Mouse (Mus musculus): ENCODE data around the gene Mgp.

The Mgp gene

GRCm38 (mm10) chr6:136875670-136876069 lies at the start of gene Mgp:
Gene Mgp (minus strand): TSS chr6:136875823.
- in situ Hi-C loops (cut with MboI; ENCODE audit: unreplicated experiment in 2 of 2) = no loop called here

- in situ Hi-C loops (cut with MboI; ENCODE audit: unreplicated experiment in 2 of 2) = loop anchor here (25.0 kb wide), 3 partner anchors 463 to 1988 kb away; no protein-coding TSS in a partner anchor
Observed at GRCm38 (mm10) chr6:136925049-136925448, 49.4 kb upstream of the Mgp start.

- in situ Hi-C loops (cut with MboI; ENCODE audit: unreplicated experiment in 2 of 2) = no loop called here
Observed at GRCm38 (mm10) chr6:136923532-136923931, 47.9 kb upstream of the Mgp start, which contains the start of gene Pde6h. Gene Pde6h (plus strand): TSS chr6:136923832.

GRCm38 (mm10) chr6:136922871-136923270 lies 47.2 kb upstream of the Mgp start:
- in situ Hi-C loops (cut with MboI; ENCODE audit: unreplicated experiment in 2 of 2) = no loop called here

- in situ Hi-C loops (cut with MboI; ENCODE audit: unreplicated experiment in 2 of 2) = no loop called here
Observed at GRCm38 (mm10) chr6:136922080-136922479, 46.5 kb upstream of the Mgp start, which contains the start of gene Erp27. Gene Erp27 (minus strand): TSS chr6:136922180.

GRCm38 (mm10) chr6:136921601-136922000 lies 46.0 kb upstream of the Mgp start:
- in situ Hi-C loops (cut with MboI; ENCODE audit: unreplicated experiment in 2 of 2) = no loop called here

- in situ Hi-C loops (cut with MboI; ENCODE audit: unreplicated experiment in 2 of 2) = no loop called here
Observed at GRCm38 (mm10) chr6:136920320-136921257, 45.0 kb upstream of the Mgp start.

- in situ Hi-C loops (cut with MboI; ENCODE audit: unreplicated experiment in 2 of 2) = loop anchor here in 1 of 2 experiments (5.0 to 10.0 kb wide), 2 partner anchors 47 to 56 kb away; no protein-coding TSS in a partner anchor
Observed at GRCm38 (mm10) chr6:136917885-136918284, 42.3 kb upstream of the Mgp start.

- in situ Hi-C loops (cut with MboI; ENCODE audit: unreplicated experiment in 2 of 2) = loop anchor here in 1 of 2 experiments (5.0 to 10.0 kb wide), 2 partner anchors 49 to 54 kb away; no protein-coding TSS in a partner anchor
Observed at GRCm38 (mm10) chr6:136915721-136916395, 40.2 kb upstream of the Mgp start.

- in situ Hi-C loops (cut with MboI; ENCODE audit: unreplicated experiment in 2 of 2) = loop anchor here (5.0 to 10.0 kb wide), 2 partner anchors 51 to 52 kb away; no protein-coding TSS in a partner anchor
Observed at GRCm38 (mm10) chr6:136914234-136914633, 38.6 kb upstream of the Mgp start.

- in situ Hi-C loops (cut with MboI; ENCODE audit: unreplicated experiment in 2 of 2) = loop anchor here (5.0 to 10.0 kb wide), 2 partner anchors 51 kb away; no protein-coding TSS in a partner anchor
Observed at GRCm38 (mm10) chr6:136913384-136914126, 37.9 kb upstream of the Mgp start.

GRCm38 (mm10) chr6:136912751-136913265 lies 37.2 kb upstream of the Mgp start:
- in situ Hi-C loops (cut with MboI; ENCODE audit: unreplicated experiment in 2 of 2) = loop anchor here (5.0 to 10.0 kb wide), 2 partner anchors 51 to 52 kb away; no protein-coding TSS in a partner anchor

GRCm38 (mm10) chr6:136910247-136910890 lies 34.7 kb upstream of the Mgp start:
- in situ Hi-C loops (cut with MboI; ENCODE audit: unreplicated experiment in 2 of 2) = loop anchor here (5.0 to 10.0 kb wide), 2 partner anchors 48 to 54 kb away; no protein-coding TSS in a partner anchor

GRCm38 (mm10) chr6:136906937-136907293 lies 31.3 kb upstream of the Mgp start:
- in situ Hi-C loops (cut with MboI; ENCODE audit: unreplicated experiment in 2 of 2) = no loop called here

- in situ Hi-C loops (cut with MboI; ENCODE audit: unreplicated experiment in 2 of 2) = no loop called here
Observed at GRCm38 (mm10) chr6:136906283-136906936, 30.8 kb upstream of the Mgp start.

- in situ Hi-C loops (cut with MboI; ENCODE audit: unreplicated experiment in 2 of 2) = no loop called here
Observed at GRCm38 (mm10) chr6:136903885-136904470, 28.4 kb upstream of the Mgp start.

- in situ Hi-C loops (cut with MboI; ENCODE audit: unreplicated experiment in 2 of 2) = no loop called here
Observed at GRCm38 (mm10) chr6:136902527-136902926, 26.9 kb upstream of the Mgp start.

- in situ Hi-C loops (cut with MboI; ENCODE audit: unreplicated experiment in 2 of 2) = no loop called here
Observed at GRCm38 (mm10) chr6:136901010-136901409, 25.4 kb upstream of the Mgp start.
